Mouse (Mus musculus) lung, adult 2 months (tissue): ENCODE data around the gene Cfap161. TPM values are rescaled to one million over a fixed set of nuclear protein-coding genes. Genes with fewer than 3 reads are reported as not detected.

Experiments used
- DNase-seq: peaks from one replicate; pipeline ENCODE4 v3.0.0; 2022
- H3K4me1 ChIP-seq: fragments of 200-500 bp; 2 replicates; pipeline ENCODE4 v1.6.1; 2011; ENCODE audit warnings: low read length; ENCODE audit not compliant: control insufficient read depth, insufficient read depth
- H3K4me3 ChIP-seq: fragments of 200-500 bp; replicated peaks from 2 replicates; pipeline ENCODE3; 2011; ENCODE audit warnings: low read depth, mild to moderate bottlenecking, control low read depth, low read length; ENCODE audit errors: extremely low read depth
- CTCF ChIP-seq: fragments of 200-500 bp; IDR thresholded peaks from 2 replicates; pipeline ENCODE4 v1.5.1; 2011; ENCODE audit warnings: mild to moderate bottlenecking, low read length, control low read depth; ENCODE audit not compliant: insufficient read depth
- POLR2A ChIP-seq: fragments of 200-500 bp; IDR thresholded peaks from 2 replicates; pipeline ENCODE4 v1.6.1; 2011; ENCODE audit warnings: low read depth, mild to moderate bottlenecking, control low read depth, low read length, borderline replicate concordance; ENCODE audit errors: extremely low read depth
- WGBS: fragments of 180-500 bp; shearing (Covaris S2); methylation state at CpG from one replicate; pipeline ENCODE4 v1.1.7; 2018; 5-methylcytosine and 5-hydroxymethylcytosine counted together
- polyA plus RNA-seq: library from polyadenylated mRNA; depleted of rRNA; stranded (reverse); fragments of >200 nt; gene quantifications from 2 replicates; pipeline ENCODE4 v1.2.3, GENCODE M21; 2012

The Cfap161 gene
- polyA plus RNA-seq, 1 experiment = 3.3 TPM

DNA sequence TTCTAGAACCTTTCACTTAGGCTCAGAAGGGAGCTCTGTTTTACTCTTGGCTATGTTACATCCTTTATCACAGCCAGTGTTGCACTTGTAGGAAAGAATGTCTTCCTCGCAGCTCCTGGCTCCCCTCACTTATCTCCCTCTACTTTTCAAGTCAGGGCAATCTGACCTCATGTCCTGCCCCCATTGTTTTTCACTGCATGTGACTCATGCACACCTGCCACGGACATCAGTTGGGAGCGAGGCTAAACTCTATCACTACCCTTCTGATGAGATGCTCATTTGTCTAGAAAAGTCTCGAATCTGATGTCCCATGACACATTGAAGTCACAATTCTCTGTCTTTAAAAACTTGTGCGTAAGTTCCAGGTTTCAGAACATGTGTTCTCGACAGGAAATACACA, 12.3 kb upstream of the Cfap161 start:
- Histone ChIP-seq H3K4me3 (no peak overlapping the region), H3K4me1 (peaks cover 7% of the 10 kb centered on the region; the same call in 1 of the 2 replicates)
- no peak for DNase-seq
- TF ChIP-seq CTCF = no peak
- TF ChIP-seq POLR2A = no peak
- 70% methylated on average over 6 of the region's 6 CpGs for WGBS

DNA sequence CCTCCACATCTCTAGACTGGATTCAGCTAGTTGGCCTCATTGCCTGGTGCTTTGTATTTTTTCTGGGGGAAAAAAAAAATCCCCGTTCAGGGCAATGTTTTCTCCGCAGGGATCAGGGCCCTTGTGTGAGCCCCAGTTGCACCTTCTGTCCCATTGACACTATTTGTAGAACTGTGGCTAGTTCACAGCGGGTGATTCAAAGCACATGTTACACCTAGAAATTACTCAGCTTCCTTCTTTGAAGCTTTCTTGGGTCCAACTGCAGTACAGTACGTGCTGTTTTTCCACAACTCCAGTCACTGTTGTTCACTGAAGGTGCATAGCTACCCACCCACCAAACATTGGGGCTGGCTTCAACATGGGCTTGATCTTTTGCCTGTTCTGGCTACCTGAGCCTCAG, 9.1 kb upstream of the Cfap161 start:
- TF ChIP-seq CTCF (no peak), POLR2A (no peak)
- no peak overlapping the region for H3K4me3 ChIP-seq
- DNase-seq = no peak
- WGBS = 88% methylated on average over 4 of the region's 4 CpGs
- 0 out of 2 replicates have a peak, but pooled peaks cover 3% of the 10 kb centered on the region for H3K4me1 ChIP-seq

DNA sequence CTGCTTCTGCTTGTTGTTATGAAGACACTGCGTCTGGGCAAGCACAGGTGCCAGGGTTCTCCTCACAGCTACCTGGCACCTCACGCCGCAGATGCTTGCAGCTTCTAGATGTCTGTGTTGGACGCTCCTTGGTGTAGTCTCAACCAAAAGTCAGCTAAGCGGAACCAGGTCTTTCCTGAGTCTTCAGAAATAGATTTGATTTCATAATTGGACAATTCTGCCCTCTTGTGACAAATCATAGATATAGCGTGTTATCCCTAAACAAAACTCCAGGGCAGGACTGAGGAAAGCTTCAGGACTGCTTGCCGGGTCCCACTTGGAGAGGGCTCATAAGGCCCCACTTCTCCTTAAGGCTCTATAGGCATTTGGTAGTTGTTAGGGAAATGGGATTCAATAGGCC, 7.8 kb upstream of the Cfap161 start:
- no peak for DNase-seq
- 0 out of 2 replicates have a peak, but pooled peaks cover 3% of the 10 kb centered on the region for H3K4me1 ChIP-seq
- TF ChIP-seq POLR2A (no peak), CTCF (peak; percentile 44; the same call in 1 of the 2 replicates)
- 23% methylated on average over 7 of the region's 7 CpGs for WGBS
- H3K4me3 ChIP-seq = no peak overlapping the region

DNA sequence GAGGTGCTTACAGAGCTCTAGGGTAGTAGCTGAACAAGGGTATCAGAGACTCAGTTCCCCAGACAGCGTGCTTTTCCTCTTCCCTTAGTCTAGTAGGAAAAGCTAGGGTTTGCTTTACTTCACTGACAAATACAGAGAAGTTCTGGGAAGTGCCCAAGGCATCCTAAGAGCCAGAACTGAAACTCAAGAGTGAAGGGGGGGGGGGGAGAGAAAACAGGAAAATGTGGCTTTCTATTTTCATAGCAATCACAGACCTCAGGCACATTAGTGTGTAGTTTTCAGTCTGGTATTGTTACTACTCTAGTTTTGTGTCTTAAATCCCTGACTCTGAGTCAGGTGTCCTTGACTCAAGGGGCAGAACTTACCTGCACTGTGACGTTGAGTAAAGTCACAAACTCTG, 7.3 kb upstream of the Cfap161 start:
- no peak for TF ChIP-seq CTCF
- TF ChIP-seq POLR2A = no peak
- Histone ChIP-seq H3K4me3 (no peak overlapping the region), H3K4me1 (0 out of 2 replicates have a peak, but pooled peaks cover 3% of the 10 kb centered on the region)
- WGBS = 60% methylated on average over 2 of the region's 2 CpGs
- DNase-seq = no peak

DNA sequence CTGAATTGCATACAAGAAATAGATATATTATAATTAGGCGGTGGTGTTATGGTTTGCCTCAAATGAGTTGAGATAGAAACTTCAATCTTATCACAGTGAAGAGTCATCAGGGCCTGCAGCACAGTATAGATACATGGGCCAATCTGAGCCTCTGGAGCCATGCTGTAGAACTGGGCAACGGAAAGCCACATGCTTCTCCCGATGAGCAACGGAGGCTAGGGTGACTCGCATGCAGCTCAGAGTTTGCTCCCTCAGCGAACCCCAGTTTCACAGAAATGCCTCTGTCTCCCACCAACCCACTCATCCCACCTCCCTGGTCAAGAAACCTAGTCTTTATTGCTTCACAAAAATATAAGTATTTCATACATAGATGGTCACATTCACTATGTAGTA, 6.8 kb upstream of the Cfap161 start:
- TF ChIP-seq POLR2A (no peak), CTCF (no peak)
- no peak for DNase-seq
- Histone ChIP-seq H3K4me1 (0 out of 2 replicates have a peak, but pooled peaks cover 3% of the 10 kb centered on the region), H3K4me3 (no peak overlapping the region)
- 93% methylated on average over 6 of the region's 6 CpGs for WGBS

DNA sequence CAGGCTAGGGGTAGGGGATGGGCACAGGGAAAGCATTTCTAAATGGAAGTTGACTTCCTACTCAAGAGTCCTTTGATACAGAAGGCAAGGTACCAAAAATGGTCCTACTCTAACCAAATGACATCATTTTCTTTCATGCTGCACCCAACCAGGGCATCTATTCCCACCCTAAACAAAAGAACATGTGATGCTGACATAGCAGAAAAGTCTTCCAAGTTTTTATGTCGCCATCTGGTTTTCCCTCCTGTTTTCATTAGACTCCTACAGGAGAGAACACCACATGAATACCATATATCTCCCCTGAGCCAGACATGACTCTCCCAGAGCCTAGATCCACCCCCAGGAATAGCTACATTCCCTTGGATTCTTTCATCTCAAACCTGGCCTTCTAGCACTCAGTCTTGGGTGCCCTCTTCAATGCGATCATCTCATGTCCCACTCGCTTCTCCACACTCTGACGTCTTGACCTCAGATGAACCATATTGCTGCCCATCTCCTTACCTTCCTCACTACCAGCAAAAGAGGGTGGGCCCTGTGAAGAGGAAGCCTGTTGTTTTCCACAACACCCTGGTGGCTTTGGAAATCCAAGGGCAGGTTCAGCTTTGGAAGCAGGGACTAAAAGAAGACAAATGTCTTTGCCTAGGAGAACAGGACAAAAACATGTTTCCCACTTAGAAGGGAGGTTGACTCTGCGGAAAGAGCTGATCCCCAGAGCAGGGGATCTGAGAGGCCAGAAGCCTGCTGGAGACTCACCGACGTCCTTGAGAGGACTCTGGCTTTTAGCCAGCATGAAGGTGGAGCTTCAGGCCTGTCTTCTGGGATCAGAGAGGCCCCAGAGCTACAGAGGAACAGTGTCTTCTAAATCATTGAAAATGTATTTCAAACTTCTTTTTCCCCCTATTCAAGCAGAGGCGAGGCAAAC, 6.1 kb upstream of the Cfap161 start:
- DNase-seq = no peak
- Histone ChIP-seq H3K4me3 (no peak overlapping the region), H3K4me1 (0 out of 2 replicates have a peak, but pooled peaks cover 3% of the 10 kb centered on the region)
- TF ChIP-seq POLR2A (no peak), CTCF (no peak)
- WGBS = 73% methylated on average over 8 of the region's 8 CpGs

DNA sequence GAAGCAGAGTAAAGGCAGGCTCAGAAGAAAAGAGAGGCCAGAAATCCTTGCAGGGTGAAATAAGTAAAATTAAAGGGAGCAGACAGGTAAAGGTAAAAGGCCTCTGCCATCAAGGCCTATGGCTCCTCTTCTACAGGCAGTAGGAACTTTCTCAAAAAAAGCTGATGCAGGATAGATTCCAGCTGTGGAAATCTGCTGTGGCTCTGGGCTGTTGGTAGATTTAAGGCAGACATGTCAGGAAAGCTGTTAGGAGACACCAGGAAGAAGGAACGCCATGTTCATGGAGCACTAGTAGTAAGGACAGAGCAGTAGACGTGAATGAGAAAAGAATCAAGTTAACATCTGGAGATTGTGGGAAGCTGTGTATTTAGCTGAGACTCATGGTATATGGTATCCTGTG, 5.4 kb upstream of the Cfap161 start:
- WGBS = 82% methylated on average over 2 of the region's 2 CpGs

DNA sequence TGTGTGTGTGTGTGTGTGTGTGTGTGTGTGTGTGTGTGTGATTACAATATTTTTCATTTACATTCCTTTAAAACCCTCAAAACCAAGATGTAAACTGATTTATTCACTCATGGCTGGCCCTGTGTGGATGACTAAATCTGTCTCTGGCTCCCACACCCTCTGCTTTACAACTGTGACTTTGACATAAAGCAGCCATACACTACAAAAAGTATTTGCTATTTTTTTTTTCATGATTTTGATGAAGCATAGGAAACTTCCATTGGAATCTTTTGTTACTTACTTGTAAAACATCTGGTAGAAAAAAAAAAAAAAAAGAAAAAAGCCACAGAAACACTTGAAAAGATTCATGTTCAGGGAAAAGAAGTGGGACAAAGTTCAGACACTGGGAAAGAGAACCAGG, 3.3 kb upstream of the Cfap161 start:
- H3K4me1 ChIP-seq = 0 out of 2 replicates have a peak, but pooled peaks cover 3% of the 10 kb centered on the region
- no peak overlapping the region for H3K4me3 ChIP-seq
- DNase-seq = no peak
- TF ChIP-seq CTCF = no peak
- no peak for TF ChIP-seq POLR2A

More for the DNA sequence above, 5.4 kb upstream of the Cfap161 start:
- TF ChIP-seq POLR2A (no peak), CTCF (no peak)
- Histone ChIP-seq H3K4me3 (no peak overlapping the region), H3K4me1 (0 out of 2 replicates have a peak, but pooled peaks cover 3% of the 10 kb centered on the region)
- no peak for DNase-seq

DNA sequence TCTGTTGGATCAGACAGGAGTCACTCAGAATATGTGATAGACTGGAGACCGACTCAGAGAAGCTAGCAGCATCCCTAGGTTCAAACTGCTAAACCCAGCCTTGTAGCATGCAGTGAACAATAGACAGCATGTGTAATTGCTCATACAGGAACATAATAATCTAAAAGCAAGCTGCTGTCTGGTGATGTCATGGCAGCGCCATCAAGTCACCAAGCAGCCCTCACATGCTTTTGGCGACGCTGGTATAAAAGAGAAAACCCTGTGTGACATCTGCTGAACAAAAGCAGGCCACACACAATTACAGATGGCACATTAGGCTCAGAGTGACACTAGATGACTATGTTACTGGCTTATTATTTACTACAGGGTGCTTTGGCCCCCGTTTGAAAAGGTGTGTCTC, 1.5 kb upstream of the Cfap161 start:
- 76% methylated on average over 5 of the region's 5 CpGs for WGBS
- Histone ChIP-seq H3K4me1 (no peaks in the 10 kb centered on the region), H3K4me3 (no peak overlapping the region)
- DNase-seq = no peak
- TF ChIP-seq CTCF (no peak), POLR2A (no peak)
